Mouse (Mus musculus) kidney, embryonic 14.5 days (tissue): ENCODE measurements around the gene Rex1bd. TPM values are rescaled to one million over a fixed set of nuclear protein-coding genes. Genes with fewer than 3 reads are reported as not detected.
"Not testable (repeated sequence)": the region's sequence is repeated elsewhere in the genome, so short reads cannot be mapped to it uniquely, and the experiment has no call there.

ENCODE experiments used
- ATAC-seq: fragments of 200-750 bp; cut with Nextera tagmentation; 2 replicates; pipeline ENCODE4 v1.8.0; 2017; ENCODE audit warnings: moderate number of reproducible peaks, mild to moderate bottlenecking, moderate TSS enrichment, moderate library complexity; ENCODE audit not compliant: low FRiP score, low TSS enrichment
- H3K27ac ChIP-seq: fragments of 300-500 bp; sonication (generic); 2 replicates; pipeline ENCODE4 v1.5.1; 2014; ENCODE audit warnings: low read depth, mild to moderate bottlenecking, low read length, moderate library complexity, mixed read lengths
- H3K27me3 ChIP-seq: fragments of 300-500 bp; sonication (generic); 2 replicates; pipeline ENCODE4 v1.6.1; 2014; ENCODE audit warnings: mild to moderate bottlenecking, low read length; ENCODE audit not compliant: control insufficient read depth, insufficient read depth
- H3K36me3 ChIP-seq: fragments of 300-500 bp; sonication (generic); 2 replicates; pipeline ENCODE4 v1.6.1; 2014; ENCODE audit warnings: low read length, mixed read lengths; ENCODE audit not compliant: control insufficient read depth, insufficient read depth
- H3K4me1 ChIP-seq: fragments of 300-500 bp; sonication (generic); 2 replicates; pipeline ENCODE4 v1.6.1; 2014; ENCODE audit warnings: low read length, mixed read lengths; ENCODE audit not compliant: control insufficient read depth, insufficient read depth
- H3K4me2 ChIP-seq: fragments of 300-500 bp; sonication (generic); replicated peaks from 2 replicates; pipeline ENCODE4 v1.6.1; 2014; ENCODE audit warnings: low read depth, mild to moderate bottlenecking, low read length
- H3K4me3 ChIP-seq: fragments of 300-500 bp; sonication (generic); 2 replicates; pipeline ENCODE4 v1.5.1; 2014; ENCODE audit warnings: mild to moderate bottlenecking, low read length
- H3K9ac ChIP-seq: fragments of 300-500 bp; sonication (generic); 2 replicates; pipeline ENCODE4 v1.6.1; 2014; ENCODE audit warnings: low read depth, mild to moderate bottlenecking, low read length, moderate library complexity
- H3K9me3 ChIP-seq: fragments of 300-500 bp; sonication (generic); 2 replicates; pipeline ENCODE4 v1.6.1; 2016; ENCODE audit warnings: low read length; ENCODE audit not compliant: control insufficient read depth
- WGBS: fragments of 180-500 bp; shearing (Covaris S2); extraction: QIAGEN DNeasy Blood & Tissue Kit; methylation state at CpG from one replicate; pipeline ENCODE4 v1.1.7; 2014; 5-methylcytosine and 5-hydroxymethylcytosine counted together
- polyA plus RNA-seq: library from polyadenylated mRNA; unstranded; fragments of >200 nt; fragmentation: Nextera tagmentation; extraction: Ambion mirVana; gene quantifications from 2 replicates; pipeline ENCODE4 v1.2.1, GENCODE M21; 2014

Gene Rex1bd
- polyA plus RNA-seq, 1 experiment from 2014 or later, result 129 TPM

GRCm38 (mm10) chr8:70522592-70523403 lies 16.2 kb upstream of the Rex1bd start:
- under 1% methylated on average over 50 of the region's 51 CpGs for WGBS

GRCm38 (mm10) chr8:70519606-70520005 lies 13.1 kb upstream of the Rex1bd start:
- 63% methylated on average over 2 of the region's 2 CpGs for WGBS
- Histone ChIP-seq H3K9me3 (no peaks in the 10 kb centered on the region), H3K27me3 (no peaks in the 10 kb centered on the region), H3K4me1 (0 out of 2 replicates have a peak, but pooled peaks cover 4% of the 10 kb centered on the region), H3K4me2 (no peak overlapping the region), H3K36me3 (peaks cover 17% of the 10 kb centered on the region; the same call in 1 of the 2 replicates), H3K27ac (no peak overlapping the region), H3K9ac (no peak overlapping the region), H3K4me3 (no peak overlapping the region)
- no peak for ATAC-seq

More at GRCm38 (mm10) chr8:70522592-70523403, 16.2 kb upstream of the Rex1bd start:
- Histone ChIP-seq H3K9me3 (no peaks in the 10 kb centered on the region), H3K27me3 (no peaks in the 10 kb centered on the region), H3K27ac (peak overlapping the region; percentile 51), H3K4me2 (peak overlapping the region; percentile 53), H3K36me3 (peaks cover 3% of the 10 kb centered on the region; the same call in 1 of the 2 replicates), H3K4me3 (peak overlapping the region; percentile 80), H3K9ac (peak overlapping the region; percentile 76), H3K4me1 (peaks cover 8% of the 10 kb centered on the region; the same call in 1 of the 2 replicates)
- ATAC-seq, result peak; percentile 86

DNA sequence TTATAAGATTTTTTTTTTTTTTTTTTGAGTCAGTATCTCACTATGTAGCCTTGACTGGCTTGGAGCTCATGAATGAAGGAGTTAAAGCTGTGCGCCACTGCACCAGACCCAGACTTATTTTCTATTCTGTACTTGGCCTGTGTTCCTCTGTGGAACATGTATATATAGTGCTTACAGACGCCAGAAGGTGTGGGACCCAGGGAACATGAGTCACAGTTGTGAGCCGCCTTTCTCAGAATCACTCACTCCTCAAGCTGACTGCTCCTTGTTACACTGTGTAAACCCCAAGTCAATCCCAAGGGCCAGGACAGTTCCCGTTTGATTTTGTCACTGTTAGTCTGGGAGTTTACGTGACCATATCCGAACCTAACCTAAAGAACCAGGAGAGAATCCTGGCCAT lies 12.5 kb upstream of the Rex1bd start:
- peaks cover 22% of the 10 kb centered on the region for H3K36me3 ChIP-seq
- H3K4me3 ChIP-seq, result no peak overlapping the region
- no peak overlapping the region for H3K9ac ChIP-seq
- H3K4me2 ChIP-seq, result no peak overlapping the region
- 92% methylated on average over 6 of the region's 6 CpGs for WGBS
- no peaks in the 10 kb centered on the region for H3K27me3 ChIP-seq
- H3K4me1 ChIP-seq, result 0 out of 2 replicates have a peak, but pooled peaks cover 4% of the 10 kb centered on the region
- no peak overlapping the region for H3K27ac ChIP-seq
- ATAC-seq, result no peak
- no peaks in the 10 kb centered on the region for H3K9me3 ChIP-seq

- H3K27me3 ChIP-seq, result no peaks in the 10 kb centered on the region
- no peak overlapping the region for H3K4me3 ChIP-seq
- 61% methylated on average over 10 of the region's 10 CpGs for WGBS
- no peak overlapping the region for H3K4me2 ChIP-seq
- no peak overlapping the region for H3K27ac ChIP-seq
- peaks cover 30% of the 10 kb centered on the region for H3K36me3 ChIP-seq
- 0 out of 2 replicates have a peak, but pooled peaks cover 4% of the 10 kb centered on the region for H3K4me1 ChIP-seq
- no peaks in the 10 kb centered on the region for H3K9me3 ChIP-seq
- no peak overlapping the region for H3K9ac ChIP-seq
- ATAC-seq, result no peak
These were observed 11.5 kb upstream of the Rex1bd start for GRCm38 (mm10) chr8:70517940-70518643.

DNA sequence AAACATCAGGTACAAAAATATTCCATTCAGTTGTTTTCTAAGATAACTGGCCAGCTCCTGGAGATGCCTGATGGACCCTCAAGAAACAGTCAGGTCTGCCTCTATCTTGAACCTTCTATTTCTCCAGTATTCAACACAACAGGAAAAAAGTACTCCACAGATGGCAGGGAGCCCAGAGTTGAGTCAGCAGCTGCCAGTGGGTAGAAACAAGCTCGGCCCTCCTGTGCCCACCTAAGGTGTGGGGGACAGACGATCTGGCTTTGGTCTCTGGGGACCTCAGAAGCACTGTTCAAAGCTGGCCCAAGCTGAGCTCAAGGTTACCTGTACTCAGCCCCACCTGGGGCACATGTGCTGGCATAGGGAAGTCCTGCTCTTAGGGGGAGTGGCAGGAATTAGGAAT lies 6.9 kb upstream of the Rex1bd start:
- no peak overlapping the region for H3K4me3 ChIP-seq
- no peaks in the 10 kb centered on the region for H3K9me3 ChIP-seq
- peaks cover 39% of the 10 kb centered on the region for H3K36me3 ChIP-seq
- no peaks in the 10 kb centered on the region for H3K27me3 ChIP-seq
- ATAC-seq, result no peak
- peaks cover 8% of the 10 kb centered on the region; the same call in 1 of the 2 replicates for H3K4me1 ChIP-seq
- H3K27ac ChIP-seq, result no peak overlapping the region
- 78% methylated on average over 2 of the region's 2 CpGs for WGBS
- H3K4me2 ChIP-seq, result no peak overlapping the region
- no peak overlapping the region for H3K9ac ChIP-seq

DNA sequence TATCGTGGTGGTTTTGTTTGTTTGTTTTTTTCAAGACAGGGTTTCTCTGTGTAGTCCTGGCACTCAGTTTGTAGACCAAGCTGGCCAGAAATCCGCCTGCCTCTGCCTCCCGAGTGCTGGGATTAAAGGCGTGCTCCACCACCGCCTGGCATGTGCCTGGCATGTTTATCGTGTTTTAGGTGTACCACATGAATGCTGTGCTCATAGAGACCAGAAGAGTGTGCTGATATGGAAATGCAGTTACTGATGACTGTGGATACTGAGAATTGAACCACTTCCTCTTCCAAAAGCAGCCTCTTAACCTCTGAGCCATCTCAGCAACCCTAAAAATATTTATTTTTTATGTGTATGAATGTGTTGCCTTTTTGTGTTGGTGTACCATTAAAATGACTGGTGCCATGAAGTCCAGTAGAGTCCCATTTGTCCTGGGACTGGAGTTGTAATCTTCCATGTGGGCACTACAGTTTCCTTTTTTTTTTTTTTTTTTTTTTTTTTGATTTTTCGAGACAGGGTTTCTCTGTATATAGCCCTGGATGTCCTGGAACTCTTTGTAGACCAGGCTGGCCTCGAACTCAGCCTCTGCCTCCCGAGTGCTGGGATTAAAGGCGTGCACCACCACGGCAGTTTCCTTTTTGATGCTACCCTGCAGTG lies 5.8 kb upstream of the Rex1bd start:
- peaks cover 49% of the 10 kb centered on the region for H3K36me3 ChIP-seq

DNA sequence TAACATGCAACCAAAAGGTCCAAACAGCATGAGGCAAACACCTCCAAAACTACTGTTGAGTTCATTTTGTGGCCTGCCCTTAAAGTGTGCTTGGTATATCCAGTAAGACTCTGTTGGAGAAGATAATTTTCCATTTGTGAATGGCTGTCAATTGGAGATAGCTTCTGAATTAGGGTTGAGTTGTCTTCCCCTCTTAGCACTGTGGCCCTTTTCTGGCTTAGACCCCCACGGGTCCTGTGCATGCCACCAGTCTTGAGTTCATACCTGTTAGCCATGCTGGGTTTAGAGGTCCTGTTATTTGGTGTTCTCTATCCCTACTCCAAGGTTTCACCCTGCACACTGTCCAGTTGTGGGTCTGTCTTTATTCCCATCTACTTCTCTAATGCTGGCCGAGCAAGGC lies 5.2 kb upstream of the Rex1bd start:
- H3K36me3 ChIP-seq, result peaks cover 54% of the 10 kb centered on the region
- no peak overlapping the region for H3K4me3 ChIP-seq
- H3K27ac ChIP-seq, result no peak overlapping the region
- no peaks in the 10 kb centered on the region for H3K9me3 ChIP-seq
- peaks cover 8% of the 10 kb centered on the region; the same call in 1 of the 2 replicates for H3K4me1 ChIP-seq
- ATAC-seq, result no peak
- H3K9ac ChIP-seq, result no peak overlapping the region
- 98% methylated on average over 2 of the region's 2 CpGs for WGBS
- no peak overlapping the region; the same call in 1 of the 2 replicates for H3K4me2 ChIP-seq
- no peaks in the 10 kb centered on the region for H3K27me3 ChIP-seq

More for the DNA sequence above, 5.8 kb upstream of the Rex1bd start:
- no peaks in the 10 kb centered on the region for H3K9me3 ChIP-seq
- peaks cover 8% of the 10 kb centered on the region; the same call in 1 of the 2 replicates for H3K4me1 ChIP-seq
- H3K27ac ChIP-seq, result no peak overlapping the region
- H3K9ac ChIP-seq, result no peak overlapping the region
- H3K4me2 ChIP-seq, result no peak overlapping the region
- H3K27me3 ChIP-seq, result no peaks in the 10 kb centered on the region
- no peak overlapping the region for H3K4me3 ChIP-seq
- 96% methylated on average over 11 of the region's 11 CpGs for WGBS
- ATAC-seq, result no peak

GRCm38 (mm10) chr8:70511174-70511573 lies 4.6 kb upstream of the Rex1bd start:
- Histone ChIP-seq H3K4me3 (peak overlapping the region; percentile 87), H3K9ac (peak overlapping the region; percentile 97; the same call in 1 of the 2 replicates), H3K36me3 (peaks cover 48% of the 10 kb centered on the region), H3K4me2 (peak overlapping the region; percentile 41)
- H3K9me3 ChIP-seq, H3K27me3 ChIP-seq, H3K27ac ChIP-seq, ATAC-seq, H3K4me1 ChIP-seq: not testable (repeated sequence)
- WGBS, result 79% methylated on average over 6 of the region's 6 CpGs
